Mouse (Mus musculus) forebrain, embryonic 15.5 days (tissue): ENCODE data around the gene Tmem160. TPM values are rescaled to one million over a fixed set of nuclear protein-coding genes. Genes with fewer than 3 reads are reported as not detected.

ENCODE experiments used
- ATAC-seq: fragments of 200-750 bp; cut with Nextera tagmentation; replicated peaks from 2 replicates; pipeline ENCODE4 v1.8.0; 2017; ENCODE audit warnings: mild to moderate bottlenecking, moderate TSS enrichment, moderate library complexity
- H3K27ac ChIP-seq: fragments of 300-500 bp; sonication (generic); replicated peaks from 2 replicates; pipeline ENCODE4 v1.5.1; 2015; ENCODE audit warnings: mild to moderate bottlenecking, inconsistent platforms
- H3K27me3 ChIP-seq: fragments of 300-500 bp; sonication (generic); 2 replicates; pipeline ENCODE4 v1.6.1; 2015; ENCODE audit warnings: inconsistent platforms
- H3K36me3 ChIP-seq: fragments of 300-500 bp; sonication (generic); 2 replicates; pipeline ENCODE4 v1.6.1; 2015; ENCODE audit warnings: mild to moderate bottlenecking, inconsistent platforms
- H3K4me1 ChIP-seq: fragments of 300-500 bp; sonication (generic); 2 replicates; pipeline ENCODE4 v1.6.1; 2015; ENCODE audit warnings: inconsistent platforms
- H3K4me2 ChIP-seq: fragments of 300-500 bp; sonication (generic); replicated peaks from 2 replicates; pipeline ENCODE4 v1.6.1; 2015; ENCODE audit warnings: mild to moderate bottlenecking, inconsistent platforms
- H3K4me3 ChIP-seq: fragments of 300-500 bp; sonication (generic); 2 replicates; pipeline ENCODE4 v1.5.1; 2015; ENCODE audit warnings: mild to moderate bottlenecking, inconsistent platforms
- H3K9ac ChIP-seq: fragments of 300-500 bp; sonication (generic); replicated peaks from 2 replicates; pipeline ENCODE4 v1.6.1; 2015; ENCODE audit warnings: mild to moderate bottlenecking, inconsistent platforms
- H3K9me3 ChIP-seq: fragments of 300-500 bp; sonication (generic); 2 replicates; pipeline ENCODE4 v1.6.1; 2016; ENCODE audit warnings: inconsistent platforms
- WGBS: fragments of 180-500 bp; shearing (Covaris S2); methylation state at CpG from one replicate; pipeline ENCODE4 v1.1.7; 2015; ENCODE audit warnings: mixed read lengths; 5-methylcytosine and 5-hydroxymethylcytosine counted together
- polyA plus RNA-seq: library from polyadenylated mRNA; unstranded; fragments of >200 nt; fragmentation: Nextera tagmentation; extraction: Ambion mirVana; gene quantifications from 2 replicates; pipeline ENCODE4 v1.2.1, GENCODE M21; 2015

Tmem160 gene
- polyA plus RNA-seq, 1 experiment from 2014 or later: 63.5 TPM

DNA sequence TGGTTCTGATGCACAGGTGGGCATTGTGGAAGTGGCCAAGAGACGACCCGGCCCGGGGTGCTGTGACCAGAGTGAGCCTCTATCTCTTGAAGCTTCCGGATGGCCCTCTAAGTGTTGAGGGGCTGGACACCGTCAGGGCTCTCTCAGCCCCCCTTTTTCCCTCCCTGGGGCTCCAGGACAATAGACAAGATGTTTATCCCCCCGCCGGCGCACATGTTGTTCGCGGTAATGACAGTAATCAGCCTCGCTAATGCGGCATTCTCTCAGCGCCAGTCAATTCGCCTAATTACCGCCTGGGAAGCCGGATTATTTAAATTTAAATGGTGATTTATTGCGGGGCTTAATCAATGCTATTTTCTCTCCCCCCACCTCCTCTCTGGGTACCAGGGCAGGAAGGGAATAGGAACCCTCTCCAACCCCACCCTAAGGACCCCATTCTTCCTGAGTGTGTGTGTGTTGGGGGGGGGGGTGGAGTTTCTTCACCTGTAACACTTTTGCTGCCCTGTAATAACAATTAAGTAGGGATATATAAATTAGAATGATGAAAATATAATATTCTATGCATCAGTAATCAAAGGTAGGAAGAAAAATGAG, 19.6 kb downstream of the Tmem160 start:
- under 1% methylated on average over 17 of the region's 17 CpGs for WGBS
- no peaks in the 10 kb centered on the region for H3K9me3 ChIP-seq
- H3K9ac ChIP-seq: no peak overlapping the region
- H3K36me3 ChIP-seq: no peaks in the 10 kb centered on the region
- peaks cover 39% of the 10 kb centered on the region for H3K4me1 ChIP-seq
- H3K27me3 ChIP-seq: peaks cover 61% of the 10 kb centered on the region
- H3K27ac ChIP-seq: peak overlapping the region; percentile 49
- ATAC-seq: peak; percentile 51
- H3K4me2 ChIP-seq: peak overlapping the region; percentile 28
- H3K4me3 ChIP-seq: no peak overlapping the region

DNA sequence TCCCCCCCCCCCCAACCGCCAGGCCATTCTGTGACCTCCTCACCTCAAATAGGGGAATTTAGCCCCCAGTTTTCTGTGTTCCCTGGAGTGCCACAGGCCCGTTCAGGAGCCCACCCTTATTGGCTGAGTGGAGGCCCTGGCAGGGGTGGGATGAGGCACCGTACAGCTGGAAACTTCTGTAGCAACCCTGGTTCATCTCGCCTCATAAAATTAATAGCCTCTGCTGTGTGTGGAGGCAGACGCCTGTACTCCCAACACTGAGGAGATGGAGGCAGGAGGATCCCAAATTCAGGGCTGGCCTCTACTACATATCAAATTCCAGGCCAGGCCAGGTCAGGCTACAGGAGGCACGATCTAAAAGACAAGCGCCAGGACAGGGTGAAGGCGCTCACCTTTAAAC, 21.3 kb downstream of the Tmem160 start:
- Histone ChIP-seq H3K9ac (no peak overlapping the region), H3K27ac (no peak overlapping the region), H3K4me3 (no peak overlapping the region), H3K4me2 (no peak overlapping the region), H3K9me3 (no peaks in the 10 kb centered on the region), H3K36me3 (no peaks in the 10 kb centered on the region), H3K4me1 (peaks cover 29% of the 10 kb centered on the region), H3K27me3 (peaks cover 56% of the 10 kb centered on the region)
- whole genome bisulfite sequencing: 66% methylated on average over 8 of the region's 8 CpGs
- no peak for ATAC-seq

DNA sequence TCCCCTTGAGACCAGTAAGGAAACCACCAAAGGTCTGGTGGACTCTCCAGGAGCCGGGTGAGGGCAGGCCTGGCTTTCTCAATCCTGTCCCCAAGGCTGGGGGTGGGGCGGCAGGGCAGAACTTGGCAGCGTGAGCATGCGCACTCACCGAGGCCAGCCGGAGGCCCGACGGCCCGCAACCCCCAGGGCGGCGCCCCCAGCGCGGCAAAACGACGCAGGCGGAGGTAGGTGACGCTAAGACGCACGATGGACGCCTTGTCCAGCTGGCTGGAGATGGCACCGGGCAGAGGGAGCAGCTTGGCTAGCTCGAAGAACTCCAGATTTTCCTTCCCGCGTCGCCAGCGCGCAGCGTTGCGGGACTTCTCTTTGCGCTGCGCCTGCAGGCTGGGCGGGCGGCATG, 21.9 kb downstream of the Tmem160 start:
- WGBS: 3% methylated on average over 33 of the region's 33 CpGs
- no peak overlapping the region for H3K9ac ChIP-seq
- H3K36me3 ChIP-seq: no peaks in the 10 kb centered on the region
- ATAC-seq: no peak
- no peaks in the 10 kb centered on the region for H3K9me3 ChIP-seq
- peak overlapping the region; percentile 14; the same call in 1 of the 2 replicates for H3K4me3 ChIP-seq
- no peak overlapping the region for H3K27ac ChIP-seq
- peak overlapping the region; percentile 20; the same call in 1 of the 2 replicates for H3K4me2 ChIP-seq
- peaks cover 29% of the 10 kb centered on the region for H3K4me1 ChIP-seq
- H3K27me3 ChIP-seq: peaks cover 53% of the 10 kb centered on the region

DNA sequence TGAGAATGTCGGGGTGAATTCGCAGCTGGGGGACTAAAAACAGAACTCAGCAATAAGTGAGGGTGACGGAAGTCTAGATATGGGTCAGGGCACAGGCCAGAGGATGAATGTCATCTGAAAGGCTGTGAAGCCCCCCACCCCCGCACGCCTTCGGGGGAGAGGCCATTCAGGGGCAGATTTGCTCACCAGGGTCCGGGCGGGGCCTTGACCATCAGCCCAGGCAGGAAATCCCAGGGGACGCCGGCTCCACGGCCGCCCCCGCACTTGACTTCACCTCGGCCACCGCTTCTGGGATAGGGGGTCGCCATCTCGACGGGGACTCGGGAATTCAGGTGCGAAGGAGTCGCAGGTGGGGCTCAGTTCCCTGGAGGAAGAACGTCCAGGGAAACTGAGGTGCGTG, 22.7 kb downstream of the Tmem160 start:
- Histone ChIP-seq H3K4me3 (peak overlapping the region; percentile 37), H3K9me3 (no peaks in the 10 kb centered on the region), H3K36me3 (no peaks in the 10 kb centered on the region), H3K9ac (0 out of 2 replicates have a peak overlapping the region, but pooled peaks have one; percentile 18), H3K27me3 (peaks cover 56% of the 10 kb centered on the region), H3K4me2 (peak overlapping the region; percentile 45), H3K4me1 (peaks cover 29% of the 10 kb centered on the region), H3K27ac (no peak overlapping the region)
- no peak for ATAC-seq
- 3% methylated on average over 23 of the region's 23 CpGs for WGBS

DNA sequence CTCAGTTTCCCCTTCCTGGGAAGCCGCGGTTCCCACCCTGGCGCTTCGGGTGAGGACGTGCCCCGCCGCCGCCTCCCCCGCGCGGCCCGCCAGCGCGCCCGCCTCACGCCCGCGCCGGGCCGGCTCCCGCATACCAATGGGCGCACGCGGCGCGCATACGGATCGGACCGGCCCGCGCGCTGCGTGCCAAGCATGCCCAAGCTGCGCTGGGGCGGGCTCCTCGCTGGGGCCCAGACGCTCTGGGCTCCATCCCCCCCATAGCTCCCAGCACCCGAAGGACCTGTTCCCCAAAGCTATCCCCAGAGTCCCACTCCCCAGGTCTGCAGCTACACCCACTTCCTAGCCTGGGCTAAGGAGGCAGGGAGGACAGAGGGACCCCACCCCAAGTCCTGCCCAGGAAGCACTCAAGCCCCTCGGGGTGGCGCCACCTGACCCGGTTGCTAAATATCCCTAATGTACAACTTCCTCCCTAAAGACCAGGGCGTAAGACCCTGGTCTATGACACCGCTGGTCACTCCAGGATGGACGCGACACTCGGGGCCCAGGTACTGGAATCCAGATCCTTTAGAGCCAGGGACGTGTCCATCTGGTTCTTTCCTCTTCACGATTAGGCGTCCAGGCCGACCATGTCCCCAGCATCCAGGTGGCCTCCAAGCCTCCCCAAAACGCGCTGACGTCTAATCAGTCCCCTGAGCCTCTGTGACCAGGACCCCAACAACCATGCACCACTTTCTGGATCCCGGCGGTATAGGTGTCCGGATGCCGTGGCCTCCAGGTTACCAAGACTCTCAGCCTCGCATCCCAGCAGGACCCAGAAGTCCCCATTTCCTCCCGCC, 23.4 kb downstream of the Tmem160 start:
- H3K27me3 ChIP-seq: peaks cover 59% of the 10 kb centered on the region
- H3K36me3 ChIP-seq: no peaks in the 10 kb centered on the region
- ATAC-seq: peak; percentile 35; the same call in 1 of the 2 replicates
- 0 out of 2 replicates have a peak overlapping the region, but pooled peaks have one; percentile 18 for H3K9ac ChIP-seq
- WGBS: 2% methylated on average over 46 of the region's 59 CpGs
- H3K4me3 ChIP-seq: peak overlapping the region; percentile 37
- H3K4me1 ChIP-seq: peaks cover 29% of the 10 kb centered on the region
- H3K9me3 ChIP-seq: no peaks in the 10 kb centered on the region
- no peak overlapping the region for H3K27ac ChIP-seq
- peak overlapping the region; percentile 45 for H3K4me2 ChIP-seq

DNA sequence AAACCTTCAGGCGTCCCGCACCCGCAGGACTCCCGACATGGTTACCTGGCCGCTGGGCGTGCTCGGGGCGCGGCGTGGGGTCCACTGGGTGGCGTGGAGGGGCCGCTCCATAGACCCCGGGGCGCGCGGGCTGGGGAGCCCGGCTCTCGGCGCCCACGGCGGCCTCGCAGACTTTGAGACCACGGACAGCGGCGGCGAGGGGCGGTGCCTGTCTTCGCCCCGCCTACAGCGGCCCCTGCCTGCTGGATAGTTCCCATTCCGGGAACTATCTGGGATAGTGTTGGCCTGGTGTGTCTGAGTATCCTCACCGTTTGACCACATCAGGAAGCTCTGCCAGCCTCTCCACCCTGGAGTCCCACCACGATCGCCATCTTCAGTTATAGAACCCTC, 24.0 kb downstream of the Tmem160 start:
- Histone ChIP-seq H3K36me3 (no peaks in the 10 kb centered on the region), H3K27me3 (peaks cover 55% of the 10 kb centered on the region), H3K4me1 (peaks cover 28% of the 10 kb centered on the region), H3K27ac (no peak overlapping the region), H3K4me2 (peak overlapping the region; percentile 45), H3K4me3 (peak overlapping the region; percentile 37), H3K9ac (no peak overlapping the region), H3K9me3 (no peaks in the 10 kb centered on the region)
- 2% methylated on average over 29 of the region's 34 CpGs for WGBS
- 0 out of 2 replicates have a peak, but pooled peaks have one; percentile 7 for ATAC-seq

DNA sequence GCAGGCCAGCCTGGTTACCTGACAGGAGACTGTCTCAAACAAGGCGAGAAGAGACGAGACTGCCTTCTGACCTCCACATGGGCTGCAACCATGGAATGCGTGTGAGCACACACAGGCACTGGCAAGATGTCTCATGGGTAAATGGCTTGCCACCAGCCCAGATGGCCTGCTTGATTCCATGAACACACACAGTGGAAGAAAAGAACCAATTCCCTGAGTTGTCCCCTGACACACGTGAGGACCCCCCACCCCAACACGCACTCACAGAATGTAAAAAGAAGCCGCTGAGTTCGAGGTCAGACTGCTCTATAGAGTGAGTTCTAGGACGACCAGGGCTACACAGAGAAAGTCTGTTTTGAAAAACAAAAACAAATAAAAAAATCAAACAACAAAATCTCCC, 25.0 kb downstream of the Tmem160 start, which contains the start of gene Npas1:
Gene Npas1 (minus strand): TSS at position 101 of the 400 bp plus-strand sequence.
- Histone ChIP-seq H3K36me3 (no peaks in the 10 kb centered on the region), H3K4me2 (peak within 1 kb of the TSS; percentile 45), H3K9me3 (no peaks in the 10 kb centered on the region), H3K27me3 (peaks cover 53% of the 10 kb centered on the region), H3K9ac (no peak within 1 kb of the TSS), H3K4me1 (peaks cover 19% of the 10 kb centered on the region), H3K27ac (no peak within 1 kb of the TSS), H3K4me3 (peak within 1 kb of the TSS; percentile 37)
- WGBS: 92% methylated on average over 8 of the region's 8 CpGs
- no peak for ATAC-seq

DNA sequence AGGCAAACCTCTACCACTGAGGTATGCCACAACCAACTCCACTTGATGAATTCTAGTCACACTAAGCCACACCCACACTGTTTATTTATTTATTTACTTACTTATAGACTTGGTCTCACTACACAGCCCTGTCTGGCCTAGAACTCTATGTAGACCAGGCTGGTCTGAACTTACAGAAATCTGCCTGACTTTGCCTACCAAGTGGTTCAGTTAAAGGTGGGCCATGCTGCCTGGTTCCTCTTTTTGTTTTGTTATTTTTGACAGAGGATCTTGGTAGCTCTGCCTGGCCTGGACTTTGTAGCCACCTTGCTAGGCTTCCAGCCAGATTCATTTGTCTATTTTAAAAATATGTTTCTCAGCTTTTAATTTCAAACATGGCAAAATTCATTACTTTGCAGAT, 36.2 kb downstream of the Tmem160 start:
- H3K9ac ChIP-seq: no peak overlapping the region
- H3K36me3 ChIP-seq: no peaks in the 10 kb centered on the region
- H3K4me3 ChIP-seq: no peak overlapping the region
- no peak overlapping the region for H3K27ac ChIP-seq
- no peaks in the 10 kb centered on the region for H3K4me1 ChIP-seq
- H3K4me2 ChIP-seq: no peak overlapping the region
- H3K27me3 ChIP-seq: no peaks in the 10 kb centered on the region
- no peak for ATAC-seq
- H3K9me3 ChIP-seq: no peaks in the 10 kb centered on the region

DNA sequence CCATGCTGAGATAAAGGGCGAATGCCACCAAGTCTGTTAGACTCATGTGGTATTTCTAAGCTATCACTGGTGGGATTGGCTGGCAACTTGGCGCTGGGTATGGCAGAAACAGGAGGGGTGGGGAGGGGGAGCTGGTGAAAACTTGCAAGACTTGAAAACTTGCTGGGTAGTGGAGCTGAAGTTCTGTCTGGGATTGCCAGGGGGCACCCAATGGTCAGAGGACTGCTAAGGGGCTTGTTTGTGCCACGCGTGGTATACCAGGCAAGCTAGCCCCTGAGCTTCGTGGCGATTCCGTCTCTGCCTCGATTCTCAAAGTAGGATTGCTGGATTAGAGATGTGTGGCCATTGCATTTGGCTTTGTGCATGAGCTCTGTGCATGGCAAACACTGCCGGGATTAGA, 37.4 kb downstream of the Tmem160 start:
- Histone ChIP-seq H3K4me2 (no peak overlapping the region), H3K4me1 (no peaks in the 10 kb centered on the region), H3K9ac (no peak overlapping the region), H3K27me3 (no peaks in the 10 kb centered on the region), H3K36me3 (0 out of 2 replicates have a peak, but pooled peaks cover 2% of the 10 kb centered on the region), H3K27ac (no peak overlapping the region), H3K4me3 (no peak overlapping the region), H3K9me3 (no peaks in the 10 kb centered on the region)
- WGBS: 89% methylated on average over 9 of the region's 9 CpGs
- no peak for ATAC-seq

DNA sequence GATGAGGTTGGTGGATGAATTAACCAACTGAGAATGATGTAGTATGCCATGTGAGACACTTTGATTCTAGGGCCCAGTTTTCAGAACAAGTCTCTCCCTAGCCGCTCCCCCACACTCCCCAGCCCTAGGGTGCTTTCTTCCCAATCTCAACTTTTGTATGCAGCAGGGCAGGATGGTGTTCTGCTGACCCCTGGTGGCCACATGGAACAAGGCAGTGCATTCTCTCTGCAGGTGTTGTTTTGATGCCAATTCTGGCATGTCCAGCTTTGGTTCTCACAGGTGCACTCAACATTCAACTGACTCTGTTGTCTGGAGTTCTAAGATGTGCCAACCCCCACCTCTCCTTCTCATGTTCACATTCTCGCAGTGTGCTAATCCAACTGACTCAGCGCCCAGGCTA, 39.2 kb downstream of the Tmem160 start:
- Histone ChIP-seq H3K4me1 (no peaks in the 10 kb centered on the region), H3K9ac (no peak overlapping the region), H3K27me3 (no peaks in the 10 kb centered on the region), H3K4me2 (no peak overlapping the region), H3K36me3 (peaks cover 18% of the 10 kb centered on the region), H3K27ac (no peak overlapping the region), H3K4me3 (no peak overlapping the region), H3K9me3 (no peaks in the 10 kb centered on the region)
- peak; percentile 36; the same call in 1 of the 2 replicates for ATAC-seq
- WGBS: 28% methylated on average over 3 of the region's 3 CpGs

DNA sequence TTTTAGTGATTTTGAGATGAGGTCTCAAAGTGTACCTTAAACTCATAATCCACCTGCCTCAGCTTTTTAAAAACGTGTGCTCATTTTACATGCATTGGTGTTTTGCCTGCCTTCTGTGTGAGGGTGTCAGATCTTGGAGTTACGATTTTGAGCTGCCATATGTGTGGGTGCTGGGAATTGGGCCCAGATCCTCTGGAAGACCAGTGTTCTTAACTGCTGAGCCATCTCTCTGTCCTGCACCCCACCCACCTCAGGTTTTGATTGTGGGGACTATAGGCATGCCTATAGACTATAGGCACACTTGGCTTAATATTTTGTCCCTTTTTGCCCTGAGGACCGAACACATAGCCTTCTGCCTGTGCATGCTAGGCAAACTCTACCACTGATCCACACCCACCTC, 39.6 kb downstream of the Tmem160 start:
- H3K27me3 ChIP-seq: no peaks in the 10 kb centered on the region
- no peak overlapping the region for H3K27ac ChIP-seq
- peaks cover 22% of the 10 kb centered on the region for H3K36me3 ChIP-seq
- ATAC-seq: peak; percentile 19; the same call in 1 of the 2 replicates
- H3K9ac ChIP-seq: no peak overlapping the region
- WGBS: 59% methylated on average over 3 of the region's 3 CpGs
- no peak overlapping the region for H3K4me3 ChIP-seq
- no peak overlapping the region for H3K4me2 ChIP-seq
- no peaks in the 10 kb centered on the region for H3K9me3 ChIP-seq
- no peaks in the 10 kb centered on the region for H3K4me1 ChIP-seq

DNA sequence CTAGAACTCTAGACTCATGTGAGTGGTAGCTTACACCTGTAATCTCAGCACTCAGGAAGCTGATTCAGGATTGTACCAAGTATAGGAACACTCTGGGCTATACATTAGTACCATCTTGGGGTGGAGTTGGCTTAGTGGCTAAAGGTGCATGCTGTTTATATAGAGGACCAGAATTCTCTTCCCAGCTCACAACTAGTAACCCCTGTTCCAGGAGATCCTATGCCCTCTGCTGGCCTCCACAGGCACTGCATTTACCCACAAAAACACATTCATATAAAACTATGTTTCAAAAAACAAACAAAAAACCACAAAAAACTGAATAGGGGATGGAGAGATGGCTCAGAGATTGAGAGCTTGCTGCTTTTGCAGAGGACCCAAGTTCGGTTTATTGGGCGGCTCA, 40.8 kb downstream of the Tmem160 start:
- no peak for ATAC-seq
- Histone ChIP-seq H3K27me3 (no peaks in the 10 kb centered on the region), H3K36me3 (peaks cover 34% of the 10 kb centered on the region), H3K9ac (no peak overlapping the region), H3K4me2 (no peak overlapping the region), H3K27ac (no peak overlapping the region), H3K4me1 (no peaks in the 10 kb centered on the region), H3K4me3 (no peak overlapping the region), H3K9me3 (no peaks in the 10 kb centered on the region)
- WGBS: 47% methylated on average over 2 of the region's 2 CpGs
